Mouse (Mus musculus) thymus, postnatal 4 days (tissue): ENCODE data around the gene Cyp4f14.
"Not testable (repeated sequence)": the region's sequence is repeated elsewhere in the genome, so short reads cannot be mapped to it uniquely, and the experiment has no call there.

Experiments
- DNase-seq: peaks from one replicate; pipeline ENCODE4 v3.0.0; 2021

Gene Cyp4f14

GRCm38 (mm10) chr17:32891239-32892180, 25.6 kb downstream of the Cyp4f14 start, which contains the start of gene Zfp870:
Zfp870 (minus strand) TSS chr17:32891642.
- DNase-seq, result peak; percentile 87

- DNase-seq, result no peak
Measured at GRCm38 (mm10) chr17:32890852-32891238, 26.3 kb downstream of the Cyp4f14 start.

- DNase-seq, result no peak
Measured at GRCm38 (mm10) chr17:32889611-32890010, 27.5 kb downstream of the Cyp4f14 start.

GRCm38 (mm10) chr17:32880320-32881218, 36.6 kb downstream of the Cyp4f14 start:
- DNase-seq, result no peak

GRCm38 (mm10) chr17:32878773-32879172, 38.4 kb downstream of the Cyp4f14 start:
- no peak for DNase-seq

- DNase-seq, result no peak
Measured at GRCm38 (mm10) chr17:32877471-32878171, 39.5 kb downstream of the Cyp4f14 start.

GRCm38 (mm10) chr17:32872696-32873095, 44.4 kb downstream of the Cyp4f14 start:
- no peak for DNase-seq

- DNase-seq, result no peak
Measured at GRCm38 (mm10) chr17:32872091-32872490, 45.1 kb downstream of the Cyp4f14 start.

- DNase-seq, result no peak
Measured at GRCm38 (mm10) chr17:32871483-32871882, 45.7 kb downstream of the Cyp4f14 start.

GRCm38 (mm10) chr17:32867266-32867665, 49.9 kb downstream of the Cyp4f14 start:
- not testable (repeated sequence) for DNase-seq

- not testable (repeated sequence) for DNase-seq
Measured at GRCm38 (mm10) chr17:32856713-32857112, 60.4 kb downstream of the Cyp4f14 start.
